Mouse (Mus musculus): ENCODE data around the gene Olfr1490. TPM values are rescaled to one million over a fixed set of nuclear protein-coding genes. Genes with fewer than 3 reads are reported as not detected.

Gene Olfr1490
- polyA plus RNA-seq (2021; fragmentation: Nextera tagmentation): not detected in 2 replicates
- long read RNA-seq, experiment 1: 0 reads
- long read RNA-seq, experiment 2: 0 reads

GRCm38 (mm10) chr19:13650791-13651190 is at the start of gene Olfr1490:
Olfr1490 (plus strand) TSS chr19:13651091.

GRCm38 (mm10) chr19:13617075-13617474 is 33.8 kb upstream of the Olfr1490 start, which contains the start of gene Olfr1487:
Olfr1487 (plus strand) TSS chr19:13617375.

GRCm38 (mm10) chr19:13631321-13631720 is 19.6 kb upstream of the Olfr1490 start, which contains the start of gene Olfr1489:
Olfr1489 (plus strand) TSS chr19:13631621.

GRCm38 (mm10) chr19:13696968-13697367 is 46.1 kb downstream of the Olfr1490 start, which contains the start of gene Olfr1491:
Olfr1491 (plus strand) TSS chr19:13697268.

Small RNA genes within 50 kb of the gene (microRNA-seq; reads per million reads assigned to microRNA genes)
- gene Gm23931: not detected

Other genes starting within 250 kb of the Olfr1490 start
- gene Olfr1469, start 243.2 kb upstream of the Olfr1490 start, polyA plus RNA-seq (2021; fragmentation: Nextera tagmentation): not detected in 2 replicates
- not detected in 2 replicates for gene Olfr1471, start 207.7 kb upstream of the Olfr1490 start, polyA plus RNA-seq (2021; fragmentation: Nextera tagmentation)
- gene Olfr1472, start 195.0 kb upstream of the Olfr1490 start, polyA plus RNA-seq (2021; fragmentation: Nextera tagmentation): not detected in 2 replicates
- not detected in 2 replicates for gene Olfr1474, start 181.5 kb upstream of the Olfr1490 start, polyA plus RNA-seq (2021; fragmentation: Nextera tagmentation)
- not detected in 2 replicates for gene Olfr1475, start 170.9 kb upstream of the Olfr1490 start, polyA plus RNA-seq (2021; fragmentation: Nextera tagmentation)
- gene Olfr1477, start 150.5 kb upstream of the Olfr1490 start, polyA plus RNA-seq (2021; fragmentation: Nextera tagmentation): not detected in 2 replicates
- not detected in 2 replicates for gene Olfr1480, start 123.2 kb upstream of the Olfr1490 start, polyA plus RNA-seq (2021; fragmentation: Nextera tagmentation)
- gene Olfr1484, start 67.6 kb upstream of the Olfr1490 start, polyA plus RNA-seq (2021; fragmentation: Nextera tagmentation): not detected in 2 replicates
- gene Olfr1487, start 33.7 kb upstream of the Olfr1490 start, polyA plus RNA-seq (2021; fragmentation: Nextera tagmentation): not detected in 2 replicates
- gene Olfr1489, start 19.5 kb upstream of the Olfr1490 start, polyA plus RNA-seq (2021; fragmentation: Nextera tagmentation): not detected in 2 replicates
- gene Olfr1491, start 46.2 kb downstream of the Olfr1490 start, polyA plus RNA-seq (2021; fragmentation: Nextera tagmentation): not detected in 2 replicates
- not detected in 2 replicates for gene Olfr1493-ps1, start 72.2 kb downstream of the Olfr1490 start, polyA plus RNA-seq (2021; fragmentation: Nextera tagmentation)
- gene Olfr1494, start 88.6 kb downstream of the Olfr1490 start, polyA plus RNA-seq (2021; fragmentation: Nextera tagmentation): not detected in 2 replicates
- gene Olfr1495, start 113.5 kb downstream of the Olfr1490 start, polyA plus RNA-seq (2021; fragmentation: Nextera tagmentation): not detected in 2 replicates
- not detected in 2 replicates for gene Olfr1496, start 126.8 kb downstream of the Olfr1490 start, polyA plus RNA-seq (2021; fragmentation: Nextera tagmentation)
- gene Olfr1497, start 147.1 kb downstream of the Olfr1490 start, polyA plus RNA-seq (2021; fragmentation: Nextera tagmentation): not detected in 2 replicates
- gene Olfr1499, start 168.4 kb downstream of the Olfr1490 start, polyA plus RNA-seq (2021; fragmentation: Nextera tagmentation): not detected in 2 replicates
- gene Olfr1500, start 179.4 kb downstream of the Olfr1490 start, polyA plus RNA-seq (2021; fragmentation: Nextera tagmentation): not detected in 2 replicates
- gene Olfr1501, start 199.6 kb downstream of the Olfr1490 start, polyA plus RNA-seq (2021; fragmentation: Nextera tagmentation): not detected in 2 replicates
- not detected in 2 replicates for gene Olfr1502, start 210.7 kb downstream of the Olfr1490 start, polyA plus RNA-seq (2021; fragmentation: Nextera tagmentation)
- gene Olfr1504, start 246.8 kb downstream of the Olfr1490 start, polyA plus RNA-seq (2021; fragmentation: Nextera tagmentation): not detected in 2 replicates

Measured in layer of hippocampus, adult 6 months (tissue).